Mouse (Mus musculus): Measurements from ENCODE around the gene Ntn5.

The Ntn5 gene

GRCm38 (mm10) chr7:45721234-45721571 is 37.4 kb downstream of the Ntn5 start:
- no peak for TF ChIP-seq GATA4 (IDR thresholded peaks at IDR 0.05; ENCODE audit: insufficient replicate concordance, low read length)

GRCm38 (mm10) chr7:45721642-45722347 is 38.0 kb downstream of the Ntn5 start:
- TF ChIP-seq GATA4 (IDR thresholded peaks at IDR 0.05; ENCODE audit: insufficient replicate concordance, low read length) = no peak

- no peak for TF ChIP-seq GATA4 (IDR thresholded peaks at IDR 0.05; ENCODE audit: insufficient replicate concordance, low read length)
Measured at GRCm38 (mm10) chr7:45722348-45722713, 38.5 kb downstream of the Ntn5 start.

- no peak for TF ChIP-seq GATA4 (IDR thresholded peaks at IDR 0.05; ENCODE audit: insufficient replicate concordance, low read length)
Measured at GRCm38 (mm10) chr7:45723301-45723700, 39.5 kb downstream of the Ntn5 start.

GRCm38 (mm10) chr7:45723781-45724180 is 40.0 kb downstream of the Ntn5 start:
- no peak for TF ChIP-seq GATA4 (IDR thresholded peaks at IDR 0.05; ENCODE audit: insufficient replicate concordance, low read length)

- no peak for TF ChIP-seq GATA4 (IDR thresholded peaks at IDR 0.05; ENCODE audit: insufficient replicate concordance, low read length)
Measured at GRCm38 (mm10) chr7:45725151-45725550, 41.3 kb downstream of the Ntn5 start.

GRCm38 (mm10) chr7:45725713-45726112 is 41.9 kb downstream of the Ntn5 start, which contains the start of gene Spaca4:
Gene Spaca4 (minus strand): TSS chr7:45725813.
- TF ChIP-seq GATA4 (IDR thresholded peaks at IDR 0.05; ENCODE audit: insufficient replicate concordance, low read length) = no peak

GRCm38 (mm10) chr7:45726419-45726818 is 42.6 kb downstream of the Ntn5 start:
- no peak for TF ChIP-seq GATA4 (IDR thresholded peaks at IDR 0.05; ENCODE audit: insufficient replicate concordance, low read length)

- no peak for TF ChIP-seq GATA4 (IDR thresholded peaks at IDR 0.05; ENCODE audit: insufficient replicate concordance, low read length)
Measured at GRCm38 (mm10) chr7:45727625-45728024, 43.8 kb downstream of the Ntn5 start.

GRCm38 (mm10) chr7:45730727-45731431 is 47.1 kb downstream of the Ntn5 start:
- TF ChIP-seq GATA4 (IDR thresholded peaks at IDR 0.05; ENCODE audit: insufficient replicate concordance, low read length) = no peak

GRCm38 (mm10) chr7:45733477-45733876 is 49.7 kb downstream of the Ntn5 start:
- no peak for TF ChIP-seq GATA4 (IDR thresholded peaks at IDR 0.05; ENCODE audit: insufficient replicate concordance, low read length)

GRCm38 (mm10) chr7:45739162-45739763 is 55.4 kb downstream of the Ntn5 start:
- TF ChIP-seq GATA4 (IDR thresholded peaks at IDR 0.05; ENCODE audit: insufficient replicate concordance, low read length) = no peak

- TF ChIP-seq GATA4 (IDR thresholded peaks at IDR 0.05; ENCODE audit: insufficient replicate concordance, low read length) = no peak
Measured at GRCm38 (mm10) chr7:45739820-45740219, 56.0 kb downstream of the Ntn5 start.

GRCm38 (mm10) chr7:45741308-45741707 is 57.5 kb downstream of the Ntn5 start:
- TF ChIP-seq GATA4 (IDR thresholded peaks at IDR 0.05; ENCODE audit: insufficient replicate concordance, low read length) = no peak

GRCm38 (mm10) chr7:45741777-45742176 is 58.0 kb downstream of the Ntn5 start:
- no peak for TF ChIP-seq GATA4 (IDR thresholded peaks at IDR 0.05; ENCODE audit: insufficient replicate concordance, low read length)

GRCm38 (mm10) chr7:45742338-45742737 is 58.5 kb downstream of the Ntn5 start:
- TF ChIP-seq GATA4 (IDR thresholded peaks at IDR 0.05; ENCODE audit: insufficient replicate concordance, low read length) = no peak
